In the genomic region with DNA sequence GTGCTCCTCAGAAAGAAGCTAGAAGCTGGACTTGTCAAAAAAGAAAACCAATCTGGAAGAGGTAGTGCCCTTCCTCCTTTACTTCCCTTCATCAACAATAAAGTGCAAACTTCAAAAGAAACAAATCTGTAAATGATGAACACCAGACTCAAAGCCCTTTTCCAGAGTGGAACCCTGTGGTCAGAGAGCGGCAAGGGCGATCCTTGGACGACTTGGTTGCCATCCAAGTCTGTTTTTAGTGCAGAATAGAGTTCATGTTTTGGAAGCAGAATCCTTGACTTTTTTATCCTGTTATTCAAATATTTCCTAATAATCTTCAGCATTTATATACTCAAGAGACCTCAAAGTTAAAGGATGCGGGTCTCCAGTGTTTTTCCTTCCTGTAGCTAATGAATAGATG, we compare ENCODE assay signal across 19 mouse cellular contexts. TPM values are rescaled to one million over a fixed set of nuclear protein-coding genes. Genes with fewer than 3 reads are reported as not detected.
A peak's percentile ranks its signal among the peaks of the same experiment; 100 is the strongest.
DNase-seq lines count a peak whose midpoint lies in the region; ATAC-seq and TF ChIP-seq lines count a peak whose summit lies in the region.
"Had no signal": no experiment of that assay in that cellular context is flagged by ENCODE, and none has a peak within 500 bp of the region (broad histone marks: within the 10 kb centered on the region; RNA-seq: fewer than 3 reads in every experiment).

No protein-coding gene starts in this region.

- intact Hi-C loops in heart, postnatal 25 days (cut with DNase I): no loop called here

- no peak for ATAC-seq in heart, postnatal 0 days (ENCODE audit: insufficient read depth, low read depth)
- ATAC-seq in midbrain, embryonic 11.5 days (ENCODE audit: low FRiP score): no peak
- ATAC-seq in midbrain, embryonic 15.5 days (replicated peaks): no peak
- ATAC-seq: forebrain, embryonic 15.5 days; hindbrain, embryonic 16.5 days had no signal

- no peak for TF ChIP-seq CTCF in heart, postnatal 0 days (IDR thresholded peaks at IDR 0.05; ENCODE audit: low read depth)

- no peaks in the 10 kb centered on the region for H3K27me3 ChIP-seq in heart, postnatal 0 days (ENCODE audit: control insufficient read depth, insufficient read depth, low read length)
- H3K27me3 ChIP-seq in midbrain, embryonic 11.5 days (ENCODE audit: control insufficient read depth, insufficient read depth, low read length): no peaks in the 10 kb centered on the region
- H3K27me3 ChIP-seq in midbrain, embryonic 15.5 days (replicated peaks): no peaks in the 10 kb centered on the region
- H3K27me3 ChIP-seq: forebrain, embryonic 15.5 days; heart, embryonic 12.5 days; limb, embryonic 13.5 days had no signal

- H3K27ac ChIP-seq in heart, postnatal 0 days (ENCODE audit: low read depth): 0 out of 2 replicates have a peak overlapping the region, but pooled peaks have one; percentile 6
- H3K27ac ChIP-seq in midbrain, embryonic 11.5 days (ENCODE audit: low read depth, low read length): no peak overlapping the region
- no peak overlapping the region for H3K27ac ChIP-seq in midbrain, embryonic 15.5 days
- H3K27ac ChIP-seq: forebrain, embryonic 15.5 days; limb, embryonic 13.5 days had no signal

- H3K9ac ChIP-seq in heart, postnatal 0 days (replicated peaks; ENCODE audit: low read depth, low read length): no peak overlapping the region
- no peak overlapping the region for H3K9ac ChIP-seq in midbrain, embryonic 11.5 days (ENCODE audit: low read length)
- no peak overlapping the region for H3K9ac ChIP-seq in midbrain, embryonic 15.5 days
- H3K9ac ChIP-seq: forebrain, embryonic 15.5 days; heart, embryonic 12.5 days; limb, embryonic 13.5 days had no signal

- no peak overlapping the region for H3K4me2 ChIP-seq in heart, postnatal 0 days (ENCODE audit: low read depth, low read length)
- H3K4me2 ChIP-seq in midbrain, embryonic 11.5 days: no peak overlapping the region
- H3K4me2 ChIP-seq in midbrain, embryonic 15.5 days: no peak overlapping the region
- H3K4me2 ChIP-seq: forebrain, embryonic 15.5 days; heart, embryonic 12.5 days; limb, embryonic 13.5 days had no signal

- H3K36me3 ChIP-seq in heart, postnatal 0 days (replicated peaks; ENCODE audit: control insufficient read depth, insufficient read depth, low read length): no peaks in the 10 kb centered on the region
- no peaks in the 10 kb centered on the region for H3K36me3 ChIP-seq in midbrain, embryonic 11.5 days (ENCODE audit: control insufficient read depth, insufficient read depth, low read length)
- H3K36me3 ChIP-seq in midbrain, embryonic 15.5 days (replicated peaks): no peaks in the 10 kb centered on the region
- H3K36me3 ChIP-seq: forebrain, embryonic 15.5 days; limb, embryonic 13.5 days had no signal

- no peak for DNase-seq in heart, postnatal 0 days (ENCODE audit: low spot score)
- DNase-seq in heart, postnatal 25 days (ENCODE audit: low spot score): no peak
- peak; percentile 39 for DNase-seq in midbrain, embryonic 11.5 days (ENCODE audit: low spot score, missing footprints)
- peak; percentile 23 for DNase-seq in adrenal gland, postnatal 25 days
- no peak for DNase-seq in embryo, embryonic 11 days
- no peak for DNase-seq in thymus, postnatal 10 days (ENCODE audit: low spot score in 2 of 2)
- DNase-seq: cerebellum, postnatal 10 days; gastrocnemius, postnatal 36 days; lung, postnatal 10 days; midbrain, embryonic 14.5 days; right cerebral cortex, postnatal 14 days; spleen, adult 18-20 months; thymus, adult 18-20 months had no signal

- no peak for TF ChIP-seq EP300 in heart, postnatal 0 days (IDR thresholded peaks at IDR 0.05; ENCODE audit: low read depth)

- no peaks in the 10 kb centered on the region for H3K9me3 ChIP-seq in heart, postnatal 0 days (replicated peaks; ENCODE audit: control insufficient read depth, low read length)
- no peaks in the 10 kb centered on the region; the same call in 1 of the 2 replicates for H3K9me3 ChIP-seq in midbrain, embryonic 11.5 days (ENCODE audit: control insufficient read depth, low read length)
- no peaks in the 10 kb centered on the region for H3K9me3 ChIP-seq in midbrain, embryonic 15.5 days
- H3K9me3 ChIP-seq: forebrain, embryonic 15.5 days; heart, embryonic 12.5 days; limb, embryonic 13.5 days had no signal

- H3K4me1 ChIP-seq in heart, postnatal 0 days (ENCODE audit: control insufficient read depth, insufficient read depth): peaks cover 23% of the 10 kb centered on the region; the same call in 1 of the 2 replicates
- no peaks in the 10 kb centered on the region for H3K4me1 ChIP-seq in midbrain, embryonic 11.5 days (ENCODE audit: control insufficient read depth, insufficient read depth, low read length)
- no peaks in the 10 kb centered on the region for H3K4me1 ChIP-seq in midbrain, embryonic 15.5 days
- H3K4me1 ChIP-seq: forebrain, embryonic 15.5 days had no signal

- WGBS in heart, postnatal 0 days: 48% methylated on average over 4 of the region's 4 CpGs
- 75% methylated on average over 4 of the region's 4 CpGs for WGBS in midbrain, embryonic 11.5 days
- WGBS in midbrain, embryonic 15.5 days: 76% methylated on average over 4 of the region's 4 CpGs

- H3K4me3 ChIP-seq in heart, postnatal 0 days (ENCODE audit: low read depth, low read length): no peak overlapping the region
- no peak overlapping the region for H3K4me3 ChIP-seq in midbrain, embryonic 11.5 days (ENCODE audit: low read depth, low read length)
- no peak overlapping the region for H3K4me3 ChIP-seq in midbrain, embryonic 15.5 days
- H3K4me3 ChIP-seq: forebrain, embryonic 15.5 days; heart, embryonic 12.5 days; limb, embryonic 13.5 days; myocyte had no signal

RNA-seq across cellular contexts. Expression of gene Tmem135, which starts 11.6 kb away (rescaled TPM):
- total RNA-seq in heart, postnatal 0 days (2014; rRNA removed; ENCODE audit: low replicate concordance): 20.6 and 70.6 TPM in 2 replicates
- 30.9 and 31.6 TPM in 2 replicates for polyA plus RNA-seq in heart, postnatal 0 days (2015; fragmentation: Nextera tagmentation; extraction: Ambion mirVana)
- total RNA-seq in heart, postnatal 25 days (2021): 10 to 100 TPM; 42.5 to 49.6 TPM
- 15.1 and 16.7 TPM in 2 replicates for polyA plus RNA-seq in midbrain, embryonic 11.5 days (2014; fragmentation: Nextera tagmentation; extraction: Ambion mirVana)
- polyA plus RNA-seq in midbrain, embryonic 15.5 days (2015; fragmentation: Nextera tagmentation; extraction: Ambion mirVana): 28.0 and 32.8 TPM in 2 replicates
- total RNA-seq in adrenal gland, postnatal 25 days (2021): 113 and 135 TPM in 2 replicates

RNA-seq across cellular contexts. Expression of gene Fzd4, which starts 11.8 kb away (rescaled TPM):
- total RNA-seq in heart, postnatal 0 days (2014; rRNA removed; ENCODE audit: low replicate concordance): 16.0 and 18.0 TPM in 2 replicates
- 9.3 and 9.6 TPM in 2 replicates for polyA plus RNA-seq in heart, postnatal 0 days (2015; fragmentation: Nextera tagmentation; extraction: Ambion mirVana)
- 10 to 100 TPM; 29.0 to 35.7 TPM for total RNA-seq in heart, postnatal 25 days (2021)
- 2.0 and 2.6 TPM in 2 replicates for polyA plus RNA-seq in midbrain, embryonic 11.5 days (2014; fragmentation: Nextera tagmentation; extraction: Ambion mirVana)
- 1.6 and 1.7 TPM in 2 replicates for polyA plus RNA-seq in midbrain, embryonic 15.5 days (2015; fragmentation: Nextera tagmentation; extraction: Ambion mirVana)
- 28.5 and 36.0 TPM in 2 replicates for total RNA-seq in adrenal gland, postnatal 25 days (2021)

Comparison
In these comparisons a context has a peak if more than half of its experiments do, and no peak if none do; other contexts are left out.
1. DNase-seq: peak in midbrain, embryonic 11.5 days (single experiment) and adrenal gland, postnatal 25 days (single experiment); none in heart, postnatal 0 days (single experiment), heart, postnatal 25 days (single experiment), embryo, embryonic 11 days (single experiment) and thymus, postnatal 10 days (0 of 2).